Mouse (Mus musculus) hindbrain, embryonic 12.5 days (tissue): Measurements from ENCODE around the gene Zfp72. TPM values are rescaled to one million over a fixed set of nuclear protein-coding genes. Genes with fewer than 3 reads are reported as not detected.

Experiments used
- ATAC-seq: fragments of 200-750 bp; cut with Nextera tagmentation; 2 replicates; pipeline ENCODE4 v1.8.0; 2017; ENCODE audit warnings: moderate TSS enrichment; ENCODE audit not compliant: low FRiP score
- H3K27ac ChIP-seq: fragments of 300-500 bp; sonication (generic); 2 replicates; pipeline ENCODE4 v1.5.1; 2016; ENCODE audit warnings: mild to moderate bottlenecking
- H3K27me3 ChIP-seq: fragments of 300-500 bp; sonication (generic); 2 replicates; pipeline ENCODE4 v1.6.1; 2016; ENCODE audit warnings: mild to moderate bottlenecking
- H3K36me3 ChIP-seq: fragments of 300-500 bp; sonication (generic); 2 replicates; pipeline ENCODE4 v1.6.1; 2016; ENCODE audit warnings: mild to moderate bottlenecking
- H3K4me1 ChIP-seq: fragments of 300-500 bp; sonication (generic); 2 replicates; pipeline ENCODE4 v1.6.1; 2016
- H3K4me2 ChIP-seq: fragments of 300-500 bp; sonication (generic); replicated peaks from 2 replicates; pipeline ENCODE4 v1.6.1; 2016; ENCODE audit warnings: mild to moderate bottlenecking
- H3K4me3 ChIP-seq: fragments of 300-500 bp; sonication (generic); 2 replicates; pipeline ENCODE4 v1.5.1; 2016; ENCODE audit warnings: mild to moderate bottlenecking
- H3K9ac ChIP-seq: fragments of 300-500 bp; sonication (generic); 2 replicates; pipeline ENCODE4 v1.6.1; 2016; ENCODE audit warnings: mild to moderate bottlenecking, moderate library complexity
- H3K9me3 ChIP-seq: fragments of 300-500 bp; sonication (generic); replicated peaks from 2 replicates; pipeline ENCODE4 v1.6.1; 2016; ENCODE audit warnings: mild to moderate bottlenecking
- WGBS: fragments of 180-500 bp; shearing (Covaris S2); methylation state at CpG from one replicate; pipeline ENCODE4 v1.1.7; 2016; 5-methylcytosine and 5-hydroxymethylcytosine counted together
- microRNA counts: library from miRNA; unstranded; fragments of <30 nt; microRNA quantifications from one replicate; lab custom pipeline; 2017
- microRNA-seq: library from miRNA; unstranded; fragments of <30 nt; microRNA quantifications from one replicate; pipeline ENCODE4, GENCODE M21; 2017
- polyA plus RNA-seq: library from polyadenylated mRNA; unstranded; fragments of >200 nt; fragmentation: Nextera tagmentation; extraction: Ambion mirVana; gene quantifications from 2 replicates; pipeline ENCODE4 v1.2.1, GENCODE M21; 2016

Zfp72 gene
- polyA plus RNA-seq, 1 experiment from 2014 or later = 5.9 TPM

DNA sequence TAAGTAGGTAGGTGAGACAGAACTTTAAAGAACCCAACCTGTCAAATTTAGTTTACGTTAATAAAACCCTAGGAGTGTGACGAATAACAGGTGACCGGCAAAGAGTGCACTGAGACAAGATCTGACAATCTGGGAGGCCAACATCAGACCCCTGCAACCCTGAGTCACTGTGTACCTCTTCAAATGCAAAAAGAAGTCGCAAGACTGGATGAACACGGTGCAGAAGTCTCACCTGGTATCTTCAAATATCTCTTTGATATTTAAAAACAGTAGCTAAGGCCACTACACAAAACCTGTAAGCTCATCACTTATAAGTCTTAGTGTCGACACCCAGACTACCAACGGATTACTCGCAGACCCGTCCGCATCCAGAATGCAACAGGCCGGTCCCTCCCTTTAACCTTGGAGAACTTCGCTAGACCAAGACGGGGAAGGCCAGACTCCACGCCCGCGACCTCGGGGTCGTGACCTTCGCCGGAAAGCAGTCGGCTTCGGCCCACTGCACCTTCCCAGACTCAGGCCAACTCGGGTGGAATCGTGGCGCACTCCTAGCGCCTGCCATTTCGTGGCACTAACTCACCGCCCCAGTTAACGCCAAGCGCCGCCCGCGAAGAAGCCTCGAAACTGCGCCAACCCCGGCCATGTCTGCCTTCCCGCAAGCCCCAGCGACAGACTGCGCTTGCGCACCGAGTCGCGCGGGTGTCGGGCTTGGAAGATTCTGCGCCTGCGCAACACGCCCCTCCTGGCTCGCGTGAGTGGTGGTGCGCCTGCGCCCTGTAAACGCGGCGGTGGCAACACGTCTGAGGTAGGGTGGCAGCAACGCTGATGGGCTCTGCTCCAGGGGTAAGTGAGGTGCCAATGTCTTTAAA is 40.8 kb downstream of the Zfp72 start, which contains the start of the genes Sdha and Ccdc127:
Sdha (minus strand) TSS at position 715 of the 869 bp plus-strand sequence.
Ccdc127 (plus strand) TSS at position 744 of the 869 bp plus-strand sequence.
- H3K4me1 ChIP-seq = peaks cover 13% of the 10 kb centered on the region
- H3K27me3 ChIP-seq = no peaks in the 10 kb centered on the region
- H3K4me2 ChIP-seq = peak within 1 kb of the TSS; percentile 76
- peak within 1 kb of the TSS; percentile 64 for H3K27ac ChIP-seq
- H3K9ac ChIP-seq = peak within 1 kb of the TSS; percentile 82
- peak within 1 kb of the TSS; percentile 76 for H3K4me3 ChIP-seq
- 2% methylated on average over 57 of the region's 57 CpGs for WGBS
- no peaks in the 10 kb centered on the region for H3K9me3 ChIP-seq
- H3K36me3 ChIP-seq = peaks cover 13% of the 10 kb centered on the region
- peak; percentile 99 for ATAC-seq

DNA sequence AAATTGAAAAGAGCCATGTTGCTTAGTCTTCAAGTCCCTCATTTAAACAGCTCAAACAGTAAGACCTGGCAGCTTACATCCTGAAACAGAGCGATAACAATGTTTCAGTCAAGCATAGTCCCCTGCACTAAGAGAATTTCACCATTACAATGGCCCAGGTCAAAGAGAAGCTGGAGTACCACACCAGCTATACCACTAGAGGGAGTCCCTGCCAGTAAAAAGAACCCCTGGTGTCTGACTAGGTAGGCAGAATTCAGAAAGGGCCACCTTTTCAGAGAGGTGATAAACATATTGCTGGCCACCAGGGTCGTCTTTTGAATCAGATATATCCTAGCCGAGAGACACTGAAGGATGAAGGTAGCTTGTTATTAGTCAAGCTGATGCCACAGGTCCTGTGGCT is 49.6 kb downstream of the Zfp72 start:
- Histone ChIP-seq H3K4me1 (no peaks in the 10 kb centered on the region), H3K4me2 (no peak overlapping the region), H3K9me3 (no peaks in the 10 kb centered on the region), H3K27ac (no peak overlapping the region), H3K36me3 (peaks cover 57% of the 10 kb centered on the region), H3K27me3 (no peaks in the 10 kb centered on the region), H3K9ac (no peak overlapping the region), H3K4me3 (no peak overlapping the region)
- ATAC-seq = 0 out of 2 replicates have a peak, but pooled peaks have one; percentile 54
- 57% methylated on average over 3 of the region's 3 CpGs for WGBS

- ATAC-seq = no peak
- no peak overlapping the region for H3K4me2 ChIP-seq
- H3K9me3 ChIP-seq = no peaks in the 10 kb centered on the region
- H3K36me3 ChIP-seq = peaks cover 67% of the 10 kb centered on the region
- H3K27ac ChIP-seq = no peak overlapping the region
- H3K4me1 ChIP-seq = no peaks in the 10 kb centered on the region
- no peaks in the 10 kb centered on the region for H3K27me3 ChIP-seq
- H3K4me3 ChIP-seq = no peak overlapping the region
- no peak overlapping the region for H3K9ac ChIP-seq
Measured at GRCm38 (mm10) chr13:74329321-74329720, 61.3 kb downstream of the Zfp72 start.

MicroRNA genes within 50 kb of the gene (microRNA counts, 519-probe panel; counts per million panel counts)
- 470 counts per million, percentile 58 among the panel's probes with 10 or more counts for microRNA mmu-miR-692 (lab: Ali Mortazavi, UCI)

Small RNA genes within 50 kb of the gene (microRNA-seq; reads per million reads assigned to microRNA genes)
- gene Mir692-3 = not detected

Other genes starting within 250 kb of the Zfp72 start
- gene Exoc3, start 182.1 kb downstream of the Zfp72 start, polyA plus RNA-seq = 76.7 and 79.2 TPM in 2 replicates
- 1.2 and 2.1 TPM in 2 replicates for gene Ahrr, start 98.5 kb downstream of the Zfp72 start, polyA plus RNA-seq
- 107 and 112 TPM in 2 replicates for gene Pdcd6, start 73.3 kb downstream of the Zfp72 start, polyA plus RNA-seq
- 213 and 222 TPM in 2 replicates for gene Sdha, start 40.6 kb downstream of the Zfp72 start, polyA plus RNA-seq
- 57.9 and 64.7 TPM in 2 replicates for gene Ccdc127, start 40.5 kb downstream of the Zfp72 start, polyA plus RNA-seq
- gene Lrrc14b, start 26.8 kb downstream of the Zfp72 start, polyA plus RNA-seq = not detected in 2 replicates
- 86.1 and 97.6 TPM in 2 replicates for gene Ftl1-ps1, start 8.9 kb upstream of the Zfp72 start, polyA plus RNA-seq
- gene Zfp825, start 103.2 kb upstream of the Zfp72 start, polyA plus RNA-seq = 20.5 and 21.1 TPM in 2 replicates
- gene Erap1, start 248.7 kb upstream of the Zfp72 start, polyA plus RNA-seq = 3.8 and 4.6 TPM in 2 replicates